Mouse (Mus musculus): ENCODE measurements around the gene Espn. TPM values are rescaled to one million over a fixed set of nuclear protein-coding genes. Genes with fewer than 3 reads are reported as not detected.

Gene Espn
- polyA plus RNA-seq, 1 experiment from 2014 or later: 1.3 TPM

DNA sequence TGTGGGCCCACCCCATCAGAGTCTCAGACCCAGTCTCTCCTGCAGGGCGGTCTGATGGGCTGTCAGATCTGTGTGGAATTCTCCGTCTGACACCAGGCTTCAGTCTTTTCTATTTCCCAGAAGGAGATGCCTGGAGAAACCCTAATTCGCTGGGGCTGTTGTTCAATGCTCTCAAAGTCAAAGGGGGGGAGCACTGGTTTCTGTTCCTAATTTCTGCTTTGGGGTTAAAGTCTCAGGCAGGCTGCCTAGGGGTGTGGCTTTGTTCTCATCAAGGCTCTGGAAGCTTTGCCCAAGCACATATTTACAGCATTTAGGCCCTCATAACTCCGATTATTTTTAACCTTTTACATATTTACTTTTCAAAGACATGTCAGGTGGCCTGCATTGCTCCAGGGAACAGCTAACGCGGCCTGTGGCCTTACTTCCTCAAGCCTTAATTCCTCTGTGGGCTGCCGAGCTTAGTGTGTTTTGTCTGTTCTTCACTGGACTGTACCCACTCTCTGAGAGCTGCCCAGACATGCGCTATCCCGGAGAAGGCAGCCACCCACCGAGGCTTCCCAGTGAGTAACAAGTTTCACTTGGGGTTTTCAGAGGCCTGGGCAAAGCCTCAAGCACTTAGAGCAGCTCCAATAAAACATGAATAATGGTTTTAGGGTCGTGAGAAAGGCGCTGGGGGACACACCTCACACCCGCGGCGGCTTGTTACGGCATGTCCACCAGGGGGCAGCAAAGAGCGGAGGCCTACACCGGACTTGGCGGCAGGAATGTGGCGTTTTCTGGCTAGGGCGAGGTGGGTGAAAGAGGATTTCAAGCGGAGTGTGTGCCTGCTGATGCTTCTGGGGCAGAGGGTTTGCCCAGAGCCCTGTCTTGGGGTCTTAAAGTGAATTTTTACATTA, 13.1 kb upstream of the Espn start:
- H3K4me2 ChIP-seq: 0 out of 2 replicates have a peak overlapping the region, but pooled peaks have one; percentile 35
- WGBS: 28% methylated on average over 22 of the region's 22 CpGs
- 0 out of 2 replicates have a peak, but pooled peaks have one; percentile 11 for ATAC-seq (ENCODE audit: insufficient number of reproducible peaks, low FRiP score)

DNA sequence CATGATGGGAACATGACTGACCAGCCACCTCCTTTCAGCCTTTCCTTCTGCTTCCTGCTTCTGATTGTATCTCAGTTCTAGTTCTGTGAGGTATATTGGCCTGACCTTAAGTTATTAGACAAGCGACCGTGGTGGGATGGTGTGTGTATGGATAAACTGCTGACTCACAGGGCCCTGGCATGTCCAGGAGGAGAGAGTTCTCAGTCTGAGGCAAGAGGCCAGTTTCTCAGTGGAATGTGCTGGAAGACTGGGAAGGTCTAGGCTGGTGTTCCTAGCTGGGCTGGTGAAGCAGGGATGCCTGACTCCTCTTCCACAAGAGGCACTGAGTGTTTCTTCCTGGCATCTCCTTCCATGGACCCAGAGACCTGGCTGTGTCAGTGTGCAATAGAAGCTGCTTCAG, 10.6 kb upstream of the Espn start:
- H3K27me3 ChIP-seq (replicated peaks): peaks cover 64% of the 10 kb centered on the region
- no peak overlapping the region for H3K27ac ChIP-seq (ENCODE audit: poor library complexity, severe bottlenecking)
- H3K9ac ChIP-seq: no peak overlapping the region
- no peaks in the 10 kb centered on the region for H3K36me3 ChIP-seq
- no peaks in the 10 kb centered on the region for H3K9me3 ChIP-seq (replicated peaks)
- peaks cover 21% of the 10 kb centered on the region for H3K4me1 ChIP-seq (replicated peaks)
- 82% methylated on average over 2 of the region's 2 CpGs for WGBS
- no peak overlapping the region for H3K4me3 ChIP-seq
- no peak overlapping the region for H3K4me2 ChIP-seq
- ATAC-seq (ENCODE audit: insufficient number of reproducible peaks, low FRiP score): no peak

More for the DNA sequence above, 13.1 kb upstream of the Espn start:
- Histone ChIP-seq H3K9ac (0 out of 2 replicates have a peak overlapping the region, but pooled peaks have one; percentile 20), H3K4me3 (no peak overlapping the region), H3K27ac (ENCODE audit: poor library complexity, severe bottlenecking) (no peak overlapping the region), H3K36me3 (no peaks in the 10 kb centered on the region), H3K4me1 (replicated peaks) (no peaks in the 10 kb centered on the region), H3K27me3 (replicated peaks) (peaks cover 47% of the 10 kb centered on the region), H3K9me3 (replicated peaks) (0 out of 2 replicates have a peak, but pooled peaks cover 5% of the 10 kb centered on the region)

DNA sequence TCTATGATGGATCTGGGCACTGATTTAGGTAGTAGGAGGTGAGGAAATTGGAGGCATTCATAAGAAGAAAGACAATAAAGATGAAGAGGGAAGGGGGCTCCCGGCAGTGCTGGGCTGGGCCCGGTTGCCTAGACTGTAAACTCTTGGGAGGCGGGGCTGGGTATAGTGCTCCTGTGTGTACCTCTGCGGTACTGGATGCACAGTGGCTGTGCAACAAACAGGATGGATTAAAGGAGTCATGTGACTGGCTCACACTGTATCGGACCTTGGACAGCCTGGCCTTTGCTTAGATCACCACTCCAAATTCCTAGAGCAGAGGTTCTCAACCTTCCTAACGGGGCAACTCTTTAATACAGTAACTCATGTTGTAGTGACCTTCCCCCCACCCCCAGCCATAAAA, 9.4 kb upstream of the Espn start:
- Histone ChIP-seq H3K27me3 (replicated peaks) (peaks cover 74% of the 10 kb centered on the region), H3K9me3 (replicated peaks) (no peaks in the 10 kb centered on the region), H3K4me2 (no peak overlapping the region), H3K9ac (no peak overlapping the region), H3K36me3 (no peaks in the 10 kb centered on the region), H3K4me3 (no peak overlapping the region), H3K4me1 (replicated peaks) (peaks cover 21% of the 10 kb centered on the region), H3K27ac (ENCODE audit: poor library complexity, severe bottlenecking) (no peak overlapping the region)
- 70% methylated on average over 6 of the region's 6 CpGs for WGBS
- no peak for ATAC-seq (ENCODE audit: insufficient number of reproducible peaks, low FRiP score)

DNA sequence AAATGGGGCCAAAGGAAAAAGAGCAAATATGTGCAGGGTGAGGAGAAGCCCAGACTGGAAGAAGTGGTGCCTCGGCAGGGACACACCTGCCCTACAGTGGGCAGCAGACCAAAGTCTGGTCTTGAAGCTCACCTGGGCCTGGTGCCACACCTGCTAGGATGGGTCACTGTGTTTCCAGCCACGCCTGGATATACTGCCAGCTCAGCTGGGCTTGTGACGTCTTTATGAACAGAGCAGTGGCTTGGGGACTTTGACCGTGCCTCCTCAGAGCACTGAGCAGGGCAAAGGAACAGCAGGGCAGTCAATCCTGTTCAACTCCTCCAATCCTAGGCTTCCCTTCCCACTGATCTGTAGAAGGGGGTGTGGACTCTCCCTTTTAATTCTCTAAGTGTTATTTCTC, 8.6 kb upstream of the Espn start:
- H3K27ac ChIP-seq (ENCODE audit: poor library complexity, severe bottlenecking): no peak overlapping the region
- ATAC-seq (ENCODE audit: insufficient number of reproducible peaks, low FRiP score): no peak
- no peak overlapping the region for H3K4me2 ChIP-seq
- H3K4me1 ChIP-seq (replicated peaks): peaks cover 21% of the 10 kb centered on the region
- no peaks in the 10 kb centered on the region for H3K36me3 ChIP-seq
- H3K27me3 ChIP-seq (replicated peaks): peaks cover 74% of the 10 kb centered on the region
- WGBS: 40% methylated on average over 4 of the region's 4 CpGs
- H3K4me3 ChIP-seq: no peak overlapping the region
- H3K9me3 ChIP-seq (replicated peaks): no peaks in the 10 kb centered on the region
- H3K9ac ChIP-seq: no peak overlapping the region

DNA sequence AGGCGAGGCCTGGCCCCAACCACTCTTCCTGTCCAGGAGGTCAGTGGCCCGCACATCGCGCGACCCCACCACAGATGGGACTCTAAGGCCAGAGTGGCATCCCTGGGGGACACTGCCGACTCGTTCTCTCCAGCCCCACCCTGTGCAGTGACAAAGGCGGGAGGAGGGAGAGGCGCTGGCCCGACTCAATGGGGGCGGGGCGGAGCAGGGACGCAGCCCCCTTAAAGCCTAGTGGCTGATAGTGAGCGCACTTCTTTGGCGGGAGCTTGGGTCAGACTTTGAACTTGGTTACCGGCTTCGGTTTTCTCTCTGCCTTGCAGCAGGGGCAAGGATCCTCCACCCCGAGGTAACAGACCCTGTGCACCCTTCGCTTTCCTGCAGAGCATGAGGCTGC, 7.1 kb upstream of the Espn start:
- Histone ChIP-seq H3K4me2 (peak overlapping the region; percentile 64), H3K4me3 (peak overlapping the region; percentile 40), H3K36me3 (no peaks in the 10 kb centered on the region), H3K9ac (no peak overlapping the region), H3K4me1 (replicated peaks) (peaks cover 21% of the 10 kb centered on the region), H3K27ac (ENCODE audit: poor library complexity, severe bottlenecking) (no peak overlapping the region), H3K27me3 (replicated peaks) (peaks cover 82% of the 10 kb centered on the region), H3K9me3 (replicated peaks) (no peaks in the 10 kb centered on the region)
- WGBS: 2% methylated on average over 19 of the region's 19 CpGs
- no peak for ATAC-seq (ENCODE audit: insufficient number of reproducible peaks, low FRiP score)

DNA sequence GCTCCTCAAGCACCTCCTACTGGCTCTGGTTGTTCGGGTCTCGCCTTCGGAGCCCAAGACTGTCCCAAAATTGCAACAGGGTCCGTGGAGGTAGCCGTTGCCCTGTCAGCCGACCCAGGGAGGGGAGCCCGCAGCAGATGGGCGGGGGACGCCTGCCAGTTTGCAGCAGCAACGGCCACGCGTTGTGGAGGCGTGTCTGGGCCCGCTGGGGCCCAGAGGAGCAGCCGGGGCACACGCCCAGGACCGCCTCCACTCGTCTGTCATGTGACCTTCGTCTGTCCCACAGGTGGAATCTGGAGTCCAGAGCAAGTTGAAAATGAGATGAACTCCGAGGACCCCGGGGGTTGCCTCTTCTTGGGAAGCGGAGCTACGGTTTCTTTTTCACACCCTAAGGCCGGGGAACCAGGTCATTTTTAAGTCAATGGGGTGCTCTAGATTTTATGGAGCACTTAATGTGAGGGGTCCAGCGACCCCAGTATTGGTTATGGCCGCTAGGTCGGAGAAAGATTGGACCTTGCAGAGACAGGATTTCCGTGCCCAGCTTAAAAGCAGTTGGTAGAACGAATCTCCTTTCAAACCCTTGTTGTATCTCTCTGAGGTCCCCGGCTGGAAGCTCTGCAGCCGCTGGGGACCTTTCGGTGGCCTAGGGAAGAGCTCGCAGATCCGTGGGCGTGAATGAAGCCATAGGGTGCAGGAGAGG, 6.6 kb upstream of the Espn start, which contains the start of gene Hes2:
Gene Hes2 (plus strand): TSS at position 283 of the 700 bp plus-strand sequence.
- H3K27me3 ChIP-seq (replicated peaks): peaks cover 78% of the 10 kb centered on the region
- H3K27ac ChIP-seq (ENCODE audit: poor library complexity, severe bottlenecking): no peak within 1 kb of the TSS
- H3K9me3 ChIP-seq (replicated peaks): no peaks in the 10 kb centered on the region
- H3K4me2 ChIP-seq: peak within 1 kb of the TSS; percentile 64
- H3K9ac ChIP-seq: no peak within 1 kb of the TSS
- no peak for ATAC-seq (ENCODE audit: insufficient number of reproducible peaks, low FRiP score)
- peaks cover 24% of the 10 kb centered on the region for H3K4me1 ChIP-seq (replicated peaks)
- peak within 1 kb of the TSS; percentile 40 for H3K4me3 ChIP-seq
- 5% methylated on average over 35 of the region's 35 CpGs for WGBS
- H3K36me3 ChIP-seq: no peaks in the 10 kb centered on the region

DNA sequence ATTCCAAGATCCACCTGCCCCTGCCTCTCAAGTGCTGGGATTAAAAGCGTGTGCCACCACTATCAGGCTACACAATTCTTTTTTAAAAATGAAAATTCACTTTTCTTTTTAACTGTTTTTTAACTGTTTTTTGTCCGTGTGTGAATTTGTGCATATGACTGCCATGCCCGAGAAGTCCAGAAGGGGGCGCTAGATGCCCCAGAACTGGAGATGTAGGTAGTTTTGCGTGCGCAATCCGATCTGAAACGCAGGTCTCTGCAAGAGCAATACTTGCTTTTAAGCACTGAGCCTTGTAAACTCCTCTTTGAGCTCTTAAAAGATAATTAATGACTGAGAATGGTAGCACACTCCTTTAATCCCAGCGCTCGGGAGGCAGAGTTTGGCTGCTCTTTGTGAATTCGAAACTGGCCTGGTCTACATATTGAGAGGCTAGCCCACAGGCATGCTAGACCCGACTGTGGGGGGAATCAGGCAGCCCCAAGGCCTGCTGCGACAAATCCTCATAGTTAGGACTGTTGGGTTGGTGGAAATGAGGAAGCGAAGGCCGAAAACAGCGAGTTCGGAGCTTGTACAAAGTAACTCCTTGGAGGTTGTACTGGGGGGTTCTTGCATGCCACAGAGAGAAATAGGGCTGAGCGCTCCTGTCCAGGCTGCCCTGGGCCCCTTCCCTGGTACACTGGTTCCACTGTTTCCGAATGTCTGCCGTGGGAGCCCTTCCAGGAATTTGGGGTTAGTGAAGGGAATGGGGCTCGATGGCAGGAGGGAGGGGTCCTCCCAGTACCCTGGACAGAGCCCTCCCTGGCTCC, 5.8 kb upstream of the Espn start:
- no peak overlapping the region for H3K27ac ChIP-seq (ENCODE audit: poor library complexity, severe bottlenecking)
- H3K4me2 ChIP-seq: peak overlapping the region; percentile 64
- no peak for ATAC-seq (ENCODE audit: insufficient number of reproducible peaks, low FRiP score)
- H3K4me3 ChIP-seq: peak overlapping the region; percentile 40
- peaks cover 82% of the 10 kb centered on the region for H3K27me3 ChIP-seq (replicated peaks)
- H3K9ac ChIP-seq: no peak overlapping the region
- H3K4me1 ChIP-seq (replicated peaks): peaks cover 28% of the 10 kb centered on the region
- 16% methylated on average over 21 of the region's 21 CpGs for WGBS
- H3K36me3 ChIP-seq: no peaks in the 10 kb centered on the region
- no peaks in the 10 kb centered on the region for H3K9me3 ChIP-seq (replicated peaks)

DNA sequence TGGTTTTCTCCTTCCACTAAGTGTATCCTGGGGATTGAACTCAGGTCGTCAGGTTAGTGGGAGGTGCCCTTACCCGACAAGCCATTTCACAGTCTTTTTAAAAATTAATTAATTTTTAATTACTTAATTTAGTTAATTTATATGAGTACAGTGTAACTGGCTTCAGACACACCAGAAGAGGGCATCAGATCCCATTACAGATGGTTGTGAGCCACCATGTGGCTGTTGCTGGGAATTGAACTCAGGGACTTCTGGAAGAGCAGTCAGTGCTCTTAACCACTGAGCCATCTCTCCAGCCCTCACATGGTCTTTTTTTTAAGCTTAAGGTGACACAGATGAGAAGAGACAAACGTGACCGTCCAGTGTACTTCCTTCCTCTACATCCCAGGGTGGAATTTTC, 2.8 kb upstream of the Espn start:
- peaks cover 41% of the 10 kb centered on the region for H3K4me1 ChIP-seq (replicated peaks)
- H3K27me3 ChIP-seq (replicated peaks): peaks cover 80% of the 10 kb centered on the region
- H3K36me3 ChIP-seq: no peaks in the 10 kb centered on the region
- no peak overlapping the region for H3K9ac ChIP-seq
- 54% methylated on average over 4 of the region's 4 CpGs for WGBS
- no peak for ATAC-seq (ENCODE audit: insufficient number of reproducible peaks, low FRiP score)
- H3K9me3 ChIP-seq (replicated peaks): no peaks in the 10 kb centered on the region
- no peak overlapping the region for H3K4me3 ChIP-seq
- no peak overlapping the region for H3K27ac ChIP-seq (ENCODE audit: poor library complexity, severe bottlenecking)
- no peak overlapping the region for H3K4me2 ChIP-seq

DNA sequence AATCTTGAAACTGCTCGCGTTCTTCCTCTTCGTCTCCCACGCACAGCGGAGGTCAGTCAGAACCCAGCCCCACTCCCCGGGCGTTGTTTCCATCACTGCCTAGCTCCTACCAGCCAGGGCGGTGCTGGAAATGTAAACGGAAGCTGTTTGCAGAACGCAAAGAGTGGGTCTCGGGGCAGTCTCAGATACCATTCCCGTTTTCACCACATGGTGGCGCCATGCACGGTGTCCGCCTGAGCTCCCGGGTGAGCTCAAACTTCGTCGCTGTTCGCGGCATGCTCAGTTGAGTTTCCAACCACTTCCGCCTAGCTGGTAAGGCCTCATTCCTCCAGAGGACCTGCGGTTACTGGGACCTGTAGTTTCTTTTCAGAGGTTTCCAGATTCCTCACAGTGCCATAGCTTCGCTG, 1.6 kb upstream of the Espn start:
- no peak for ATAC-seq (ENCODE audit: insufficient number of reproducible peaks, low FRiP score)
- peak overlapping the region; percentile 26 for H3K4me3 ChIP-seq
- no peaks in the 10 kb centered on the region for H3K9me3 ChIP-seq (replicated peaks)
- no peaks in the 10 kb centered on the region for H3K36me3 ChIP-seq
- H3K4me1 ChIP-seq (replicated peaks): peaks cover 29% of the 10 kb centered on the region
- peak overlapping the region; percentile 58 for H3K4me2 ChIP-seq
- H3K27me3 ChIP-seq (replicated peaks): peaks cover 80% of the 10 kb centered on the region
- no peak overlapping the region for H3K27ac ChIP-seq (ENCODE audit: poor library complexity, severe bottlenecking)
- WGBS: 2% methylated on average over 23 of the region's 23 CpGs
- H3K9ac ChIP-seq: 0 out of 2 replicates have a peak overlapping the region, but pooled peaks have one; percentile 25

DNA sequence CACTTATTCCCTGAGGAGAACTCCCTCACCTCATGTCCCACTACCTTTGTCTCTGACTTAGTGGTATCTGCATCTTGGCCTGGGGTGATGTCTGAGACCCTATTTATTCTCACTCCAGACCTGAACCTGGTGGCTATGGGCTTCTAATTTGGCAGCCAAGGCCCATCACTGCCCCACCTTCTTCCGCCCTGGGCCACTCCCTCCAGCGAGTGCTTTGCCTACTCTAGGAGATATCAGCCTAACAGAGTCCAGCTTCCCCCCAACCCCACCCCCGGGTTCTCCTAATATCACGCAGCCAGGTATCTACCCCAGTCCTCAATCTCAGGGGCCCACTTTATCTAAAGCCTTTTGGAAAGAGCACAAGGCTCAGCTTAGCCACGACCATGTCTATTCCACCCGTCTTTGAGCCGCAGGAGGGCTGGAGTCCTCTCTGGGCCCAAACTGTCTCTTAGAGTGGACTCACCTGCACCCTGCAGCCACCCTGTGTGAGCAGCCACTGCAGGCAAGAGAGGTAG, 663 bp downstream of the Espn start:
- Histone ChIP-seq H3K4me2 (peak overlapping the region; percentile 81), H3K27me3 (replicated peaks) (peaks cover 76% of the 10 kb centered on the region), H3K4me1 (replicated peaks) (peaks cover 20% of the 10 kb centered on the region; the same call in 1 of the 2 replicates), H3K27ac (ENCODE audit: poor library complexity, severe bottlenecking) (no peak overlapping the region), H3K9ac (peak overlapping the region; percentile 44), H3K9me3 (replicated peaks) (no peaks in the 10 kb centered on the region), H3K4me3 (peak overlapping the region; percentile 50), H3K36me3 (no peaks in the 10 kb centered on the region)
- 18% methylated on average over 7 of the region's 7 CpGs for WGBS
- peak; percentile 51; the same call in 1 of the 2 replicates for ATAC-seq (ENCODE audit: insufficient number of reproducible peaks, low FRiP score)
